Mouse (Mus musculus): ENCODE results near the gene Tex2. TPM values are rescaled to one million over a fixed set of nuclear protein-coding genes. Genes with fewer than 3 reads are reported as not detected.

Tex2 gene
- total RNA-seq, 2 experiments from 2014 or later: 40.1 to 40.3 TPM

GRCm38 (mm10) chr11:106557398-106557797 is 55.8 kb downstream of the Tex2 start:
- no peak for DNase-seq
- intact Hi-C loops (cut with DNase I): no loop called here

DNA sequence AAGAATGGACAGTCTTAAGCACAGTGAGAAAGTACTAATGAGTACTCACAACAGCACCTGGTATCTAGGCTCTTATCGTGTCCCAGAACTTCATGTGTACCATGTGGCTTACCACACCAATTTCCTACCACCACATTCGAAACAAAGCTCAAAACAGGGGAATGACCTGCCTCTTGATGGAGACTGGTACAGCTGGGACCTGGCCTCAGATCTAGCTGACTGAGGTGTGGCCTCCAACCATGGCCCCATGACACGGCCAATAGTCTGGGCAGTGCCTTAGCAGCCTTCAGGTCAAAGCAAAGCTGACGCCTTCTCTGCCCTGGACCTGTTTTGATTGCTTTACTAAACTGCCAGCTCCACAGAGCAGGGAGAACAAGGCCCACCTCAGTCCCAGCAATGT is 56.5 kb downstream of the Tex2 start:
- intact Hi-C loops (cut with DNase I): no loop called here
- no peak for DNase-seq

DNA sequence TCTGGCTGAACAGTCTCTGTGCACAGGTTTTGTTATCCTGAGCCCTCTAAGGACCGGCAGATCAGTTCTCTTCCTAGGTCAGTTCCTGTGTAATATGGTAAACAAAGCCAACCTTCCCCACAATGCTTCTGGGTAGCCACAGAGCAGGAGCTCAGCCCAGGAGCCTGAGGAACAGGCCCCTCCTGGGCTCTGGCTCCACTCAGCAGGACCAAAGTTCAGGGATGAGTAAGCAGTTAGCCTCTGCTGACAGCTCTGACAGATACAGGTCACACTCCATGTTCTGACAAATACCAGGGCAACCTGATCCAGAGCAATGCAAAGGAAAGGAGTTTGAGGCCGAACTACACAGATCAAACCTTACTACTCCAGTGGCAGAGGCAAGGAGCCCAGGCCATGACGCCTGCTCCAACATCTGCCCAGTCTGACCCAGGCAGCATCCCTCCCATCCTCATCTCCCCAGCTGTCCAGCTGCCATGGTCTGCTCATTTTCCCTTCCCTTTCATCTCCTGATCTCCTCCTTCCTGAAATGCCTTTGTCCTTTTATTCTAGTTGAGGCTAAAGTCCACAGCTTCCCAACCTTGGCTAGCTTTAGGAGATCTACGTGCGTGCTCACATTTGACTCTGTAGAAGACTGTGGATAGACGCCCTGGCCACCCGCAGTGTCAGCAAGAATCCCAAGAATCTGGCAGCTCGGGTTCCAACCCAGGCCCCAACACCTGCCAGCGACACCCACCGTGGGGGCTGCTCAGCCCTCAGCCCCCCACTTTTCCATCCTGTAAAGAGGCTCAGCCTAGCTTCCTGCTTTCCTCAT is 57.2 kb downstream of the Tex2 start:
- intact Hi-C loops (cut with DNase I): no loop called here
- DNase-seq: no peak

DNA sequence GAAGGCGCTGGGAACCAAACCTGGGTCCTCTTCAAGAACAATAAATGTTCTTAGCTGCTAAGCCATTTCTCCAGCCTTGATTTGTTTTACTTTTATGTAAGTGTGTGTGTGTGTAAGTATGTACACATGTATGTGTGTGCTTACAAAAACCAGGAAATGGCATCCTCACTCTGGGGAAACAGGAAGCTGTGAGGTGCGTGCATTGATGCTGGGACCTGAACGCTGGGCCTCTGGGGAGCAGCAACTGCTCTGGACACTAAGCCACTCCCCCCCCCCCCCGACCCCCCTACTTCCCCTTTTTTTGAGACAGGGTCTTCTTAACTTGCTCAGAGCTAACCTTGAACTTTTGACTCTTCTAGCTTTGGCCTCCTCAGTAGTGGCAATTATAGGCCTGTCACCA is 62.8 kb downstream of the Tex2 start:
- intact Hi-C loops (cut with DNase I): no loop called here
- no peak for DNase-seq

DNA sequence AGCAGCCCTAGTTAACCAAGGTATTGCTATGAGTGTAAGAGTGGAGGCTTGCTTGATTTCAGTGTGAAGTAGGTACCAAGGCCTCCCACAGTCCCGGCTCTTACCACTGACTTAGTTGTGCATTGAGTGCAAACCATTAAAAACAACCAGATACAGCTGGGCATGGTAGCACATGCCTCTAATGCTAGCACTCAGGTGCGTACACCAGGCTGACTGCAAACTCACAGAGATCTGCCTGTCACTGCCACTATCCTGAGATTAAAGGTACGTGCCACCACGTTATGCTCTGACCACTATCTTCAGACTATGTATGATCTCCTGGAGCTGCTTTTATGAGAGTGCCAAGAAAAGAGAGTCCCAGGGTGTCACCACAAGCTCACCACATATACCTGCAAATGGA is 67.1 kb downstream of the Tex2 start:
- DNase-seq: no peak
- intact Hi-C loops (cut with DNase I): no loop called here

DNA sequence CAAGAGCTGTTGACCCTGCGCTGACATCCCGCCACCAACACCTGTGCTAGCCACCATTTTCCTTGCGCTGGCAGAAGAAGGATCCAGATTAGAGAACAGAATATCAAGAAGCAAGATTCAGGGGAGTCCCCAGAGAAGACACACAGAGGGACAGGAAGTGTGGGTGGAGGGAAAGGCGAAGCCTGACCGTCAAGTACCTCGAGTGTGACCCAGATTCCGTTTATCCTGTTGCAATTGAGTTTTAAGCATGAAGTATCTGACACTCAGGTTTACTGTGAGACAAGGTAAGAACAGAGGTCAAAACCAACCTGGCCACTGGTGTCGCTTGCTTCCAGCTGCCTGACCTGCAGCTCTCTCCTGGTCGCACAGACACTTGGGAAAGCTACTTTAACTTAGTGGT is 68.3 kb downstream of the Tex2 start:
- no peak for DNase-seq
- intact Hi-C loops (cut with DNase I): no loop called here

DNA sequence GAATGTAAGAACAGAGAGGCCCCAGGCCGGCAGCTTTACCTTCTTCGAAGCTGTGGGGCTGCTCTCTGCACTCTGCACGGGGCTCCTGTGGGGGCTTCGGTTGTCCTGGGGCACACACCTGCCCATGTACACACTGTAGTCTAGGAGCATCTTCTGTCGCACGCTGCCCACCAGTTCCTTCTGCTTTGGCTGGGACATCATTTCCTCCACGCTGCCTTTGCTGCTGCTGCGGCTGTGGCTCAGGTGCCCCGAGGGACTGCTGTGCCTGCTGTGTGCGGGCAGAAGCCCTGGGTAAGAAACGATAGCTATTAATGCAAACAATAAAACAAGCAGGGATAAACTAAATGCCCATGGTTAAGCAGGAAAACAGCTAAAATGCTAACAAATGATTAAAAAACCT is 69.1 kb downstream of the Tex2 start:
- no peak for DNase-seq
- intact Hi-C loops (cut with DNase I): no loop called here

DNA sequence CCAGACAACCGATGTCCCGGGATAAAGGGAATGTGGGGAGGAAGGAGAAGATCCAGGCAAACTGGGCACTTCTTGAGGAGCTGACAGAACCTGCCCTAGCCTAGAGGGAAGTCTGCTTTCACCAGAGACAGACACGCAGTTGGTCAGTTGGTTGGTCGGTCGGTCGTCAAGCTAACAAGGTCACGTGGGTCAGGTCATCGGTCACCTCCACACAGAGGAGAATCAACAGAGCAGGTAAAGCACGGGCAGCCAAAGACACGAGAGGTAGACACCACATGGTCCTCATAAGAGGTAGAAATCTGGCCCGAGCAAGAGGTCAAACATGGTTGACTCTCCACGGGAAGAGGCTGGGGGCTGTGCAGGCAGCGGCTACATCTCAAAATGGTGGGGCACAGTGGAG is 70.2 kb downstream of the Tex2 start:
- intact Hi-C loops (cut with DNase I): no loop called here
- no peak for DNase-seq

DNA sequence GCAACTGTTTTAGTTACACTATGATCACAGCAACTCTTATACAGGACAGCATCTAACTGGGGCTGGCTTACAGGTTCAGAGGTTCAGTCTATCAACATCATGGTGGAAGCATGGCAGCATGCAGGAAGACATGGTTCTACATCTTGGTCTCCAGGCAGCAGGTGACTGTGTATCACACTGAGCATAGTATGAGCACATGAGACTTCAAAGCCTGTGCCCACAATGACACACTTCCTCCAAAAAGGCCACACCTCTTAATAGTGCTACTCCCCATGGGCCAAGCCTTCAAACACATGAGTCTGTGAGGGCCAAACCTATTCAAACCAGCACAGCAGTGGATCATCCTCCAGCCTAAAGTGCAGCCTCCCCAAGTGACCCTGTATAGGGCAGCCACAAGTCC is 70.8 kb downstream of the Tex2 start:
- intact Hi-C loops (cut with DNase I): no loop called here
- no peak for DNase-seq

DNA sequence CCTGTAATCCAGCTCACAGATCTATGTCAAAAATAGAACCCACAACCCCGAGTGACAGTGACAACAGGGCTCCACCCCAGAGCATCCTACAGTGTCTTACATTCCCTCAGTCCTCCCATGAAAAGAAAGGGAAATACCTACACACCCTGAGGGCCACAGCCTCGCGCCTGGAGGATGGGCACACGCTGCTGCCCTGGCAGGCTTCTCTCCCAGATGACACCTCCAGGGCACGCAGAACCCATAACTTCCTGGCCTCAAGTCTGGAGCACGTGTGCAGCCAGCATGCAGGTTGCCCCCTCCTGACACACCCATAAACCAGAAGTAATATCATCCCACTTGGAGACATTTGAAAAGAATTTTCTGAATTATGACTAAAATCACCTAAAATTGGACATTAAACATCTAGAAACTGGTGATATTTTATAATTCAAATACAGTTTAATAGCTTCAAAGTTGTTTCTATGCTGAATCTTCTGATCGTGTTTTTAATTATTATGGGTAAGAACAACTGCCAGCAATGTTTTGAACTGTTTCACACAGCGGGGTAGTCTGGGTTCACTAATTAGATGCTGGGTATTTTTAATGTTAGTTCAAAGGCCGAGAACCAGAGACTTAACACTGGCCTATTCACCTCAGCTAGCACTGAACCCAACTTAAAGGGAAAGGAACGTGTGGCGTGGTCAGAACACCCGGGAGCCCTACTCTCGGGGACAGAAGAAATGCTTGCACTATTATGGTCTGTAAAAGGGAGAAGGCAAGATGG is 72.5 kb downstream of the Tex2 start:
- DNase-seq: no peak
- intact Hi-C loops (cut with DNase I): no loop called here

GRCm38 (mm10) chr11:106536253-106536912 is 76.8 kb downstream of the Tex2 start:
- DNase-seq: no peak
- intact Hi-C loops (cut with DNase I): no loop called here

- intact Hi-C loops (cut with DNase I): no loop called here
- no peak for DNase-seq
Observed at GRCm38 (mm10) chr11:106535660-106536252, 77.5 kb downstream of the Tex2 start.

GRCm38 (mm10) chr11:106532248-106532790 is 80.9 kb downstream of the Tex2 start:
- DNase-seq: no peak
- intact Hi-C loops (cut with DNase I): no loop called here

DNA sequence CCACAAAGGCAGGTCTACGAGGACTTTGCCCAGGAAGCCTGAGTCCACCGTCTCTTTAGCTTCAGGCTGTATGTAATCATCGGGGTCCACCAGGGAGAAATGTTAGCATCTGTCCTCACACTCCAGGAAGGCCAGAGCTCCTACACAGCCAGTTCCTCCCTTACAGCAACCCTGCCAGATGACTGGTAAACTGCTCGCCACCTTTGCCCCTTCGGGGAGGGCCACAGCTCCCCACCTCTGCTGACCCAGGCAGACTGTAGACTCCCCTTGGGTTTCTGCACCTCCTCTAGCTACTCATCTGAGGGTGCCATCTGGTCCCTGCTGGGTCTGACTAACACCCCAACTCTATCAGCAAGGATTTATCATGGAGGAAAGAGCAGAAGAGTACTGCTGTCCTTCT is 83.4 kb downstream of the Tex2 start:
- DNase-seq: no peak
- intact Hi-C loops (cut with DNase I): no loop called here

DNA sequence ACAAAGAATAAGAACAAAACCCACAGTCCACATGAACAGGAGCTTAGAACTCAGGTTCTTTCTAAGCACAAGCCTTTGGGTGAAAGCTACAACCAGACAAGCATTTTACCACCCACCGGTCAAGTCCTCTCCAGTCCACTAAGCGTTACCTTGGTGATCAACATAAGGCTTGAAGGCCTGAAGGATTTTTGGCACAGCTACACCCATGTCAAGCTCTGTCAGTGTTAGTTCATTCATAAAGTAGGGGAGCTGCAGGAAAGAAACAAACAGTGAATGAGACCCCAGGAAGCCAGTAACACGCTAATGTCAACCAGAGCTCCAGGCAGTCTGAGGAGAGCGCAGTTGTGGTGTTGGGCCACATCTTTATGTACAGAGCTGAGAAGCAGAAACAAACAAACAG is 84.1 kb downstream of the Tex2 start:
- no peak for DNase-seq
- intact Hi-C loops (cut with DNase I): no loop called here

DNA sequence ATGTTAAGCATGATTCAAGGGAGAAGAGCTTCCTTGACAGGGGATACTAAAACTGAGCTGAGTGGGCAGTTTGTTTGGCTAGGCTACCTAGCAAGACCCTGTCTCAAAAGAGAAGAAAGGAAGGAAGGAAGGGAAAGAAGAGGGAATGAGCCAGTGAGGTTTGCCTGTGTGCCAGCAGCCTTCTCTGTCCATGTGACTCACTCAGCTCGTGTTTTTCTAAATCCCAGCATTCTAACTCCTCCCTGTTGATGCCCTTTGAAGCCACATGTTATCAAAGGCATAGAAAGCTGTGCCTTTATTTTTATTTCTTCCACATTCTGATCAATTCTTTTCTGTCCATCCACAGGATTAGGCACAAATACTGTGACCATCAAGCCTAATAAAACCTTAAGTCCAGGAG is 85.3 kb downstream of the Tex2 start:
- no peak for DNase-seq
- intact Hi-C loops (cut with DNase I): no loop called here

- no peak for DNase-seq
- intact Hi-C loops (cut with DNase I): no loop called here
Observed at GRCm38 (mm10) chr11:106527147-106527821, 85.9 kb downstream of the Tex2 start.

- intact Hi-C loops (cut with DNase I): no loop called here
- no peak for DNase-seq
Observed at GRCm38 (mm10) chr11:106522538-106522937, 90.7 kb downstream of the Tex2 start.

DNA sequence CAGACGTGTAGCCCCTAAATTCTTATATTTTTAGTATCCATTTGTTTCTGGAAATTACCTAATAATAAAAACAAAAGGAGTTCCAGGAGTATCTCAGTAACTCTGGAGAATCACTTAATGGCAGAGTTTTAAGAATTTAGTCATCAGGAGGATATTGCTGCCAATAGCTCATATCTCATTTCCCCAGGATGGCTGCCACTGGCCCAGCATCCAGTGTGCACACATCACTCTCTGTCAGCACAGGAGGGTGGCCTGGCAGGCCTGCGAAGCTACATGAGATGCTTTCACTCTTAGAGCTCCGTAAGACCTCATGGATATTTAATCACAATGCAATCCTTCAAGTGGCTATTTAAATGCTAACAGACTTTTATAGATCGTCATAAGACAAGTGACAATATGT is 91.6 kb downstream of the Tex2 start:
- DNase-seq: peak; percentile 41 to 53

DNA sequence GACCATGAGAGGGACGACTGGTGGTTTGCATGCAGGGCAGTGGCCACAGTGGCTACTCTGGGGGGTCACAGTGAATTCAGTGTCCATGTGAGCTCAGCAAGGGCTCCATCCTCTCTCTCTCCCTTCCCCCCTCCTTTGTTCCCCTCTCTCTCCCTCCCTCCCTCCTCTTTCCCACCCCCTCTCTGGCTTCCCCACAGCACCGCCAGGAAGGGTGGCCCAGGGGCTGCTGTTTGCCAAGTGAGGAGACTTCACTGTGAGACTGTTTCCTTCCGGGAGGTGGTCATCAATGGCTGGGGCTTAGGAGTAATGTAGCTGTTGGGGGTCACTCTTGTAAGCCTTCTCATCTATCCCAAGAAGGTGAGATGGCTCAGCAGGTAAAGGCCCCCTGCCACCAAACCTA is 92.8 kb downstream of the Tex2 start:
- intact Hi-C loops (cut with DNase I): no loop called here
- DNase-seq: no peak

More for the DNA sequence above, 91.6 kb downstream of the Tex2 start:
- intact Hi-C loops (cut with DNase I): no loop called here

DNA sequence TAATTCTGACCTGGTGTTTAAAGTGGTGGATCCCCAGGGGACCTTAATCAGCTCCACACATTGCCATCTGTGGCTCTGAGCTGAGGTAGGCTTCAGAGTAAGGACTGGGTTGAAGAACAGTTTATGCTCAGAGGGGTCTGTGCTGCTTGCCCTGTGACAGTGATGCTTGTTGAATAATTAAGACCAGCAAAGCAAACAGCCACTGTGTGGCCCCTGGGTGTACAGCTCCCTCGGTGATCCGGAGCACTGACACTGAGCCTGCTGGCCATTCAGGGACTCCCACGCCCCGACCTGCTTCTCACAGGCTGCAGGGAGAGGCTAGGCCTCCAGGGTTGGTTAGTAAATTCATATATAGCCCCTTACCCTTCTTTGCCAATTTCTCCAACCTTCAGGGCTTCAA is 93.7 kb downstream of the Tex2 start:
- intact Hi-C loops (cut with DNase I): no loop called here
- no peak for DNase-seq
